Mouse (Mus musculus) neural tube, embryonic 12.5 days (tissue): ENCODE measurements at regions not wholly inside any gene's neighbourhood (a gene's known extent, or its start where the extent isn't known, plus 50 kb on each side); places are given as distances from the start of the nearest gene placed in this dataset.

Source experiments
- ATAC-seq: fragments of 200-750 bp; cut with Nextera tagmentation; 2 replicates; pipeline ENCODE4 v1.8.0; 2017; ENCODE audit warnings: low read depth, mild to moderate bottlenecking, moderate TSS enrichment, moderate library complexity; ENCODE audit not compliant: low FRiP score
- H3K27ac ChIP-seq: fragments of 300-500 bp; sonication (generic); 2 replicates; pipeline ENCODE4 v1.5.1; 2016
- H3K27me3 ChIP-seq: fragments of 300-500 bp; sonication (generic); replicated peaks from 2 replicates; pipeline ENCODE4 v1.6.1; 2016; ENCODE audit warnings: mild to moderate bottlenecking
- H3K36me3 ChIP-seq: fragments of 300-500 bp; sonication (generic); 2 replicates; pipeline ENCODE4 v1.6.1; 2016; ENCODE audit warnings: mild to moderate bottlenecking
- H3K4me1 ChIP-seq: fragments of 300-500 bp; sonication (generic); 2 replicates; pipeline ENCODE4 v1.6.1; 2016
- H3K4me2 ChIP-seq: fragments of 300-500 bp; sonication (generic); replicated peaks from 2 replicates; pipeline ENCODE4 v1.6.1; 2016; ENCODE audit warnings: mild to moderate bottlenecking
- H3K4me3 ChIP-seq: fragments of 300-500 bp; sonication (generic); 2 replicates; pipeline ENCODE4 v1.5.1; 2016
- H3K9ac ChIP-seq: fragments of 300-500 bp; sonication (generic); 2 replicates; pipeline ENCODE4 v1.6.1; 2016; ENCODE audit warnings: mild to moderate bottlenecking
- H3K9me3 ChIP-seq: fragments of 300-500 bp; sonication (generic); 2 replicates; pipeline ENCODE4 v1.6.1; 2016; ENCODE audit warnings: mild to moderate bottlenecking
- WGBS: fragments of 180-500 bp; shearing (Covaris S2); methylation state at CpG from one replicate; pipeline ENCODE4 v1.1.7; 2016; 5-methylcytosine and 5-hydroxymethylcytosine counted together

DNA sequence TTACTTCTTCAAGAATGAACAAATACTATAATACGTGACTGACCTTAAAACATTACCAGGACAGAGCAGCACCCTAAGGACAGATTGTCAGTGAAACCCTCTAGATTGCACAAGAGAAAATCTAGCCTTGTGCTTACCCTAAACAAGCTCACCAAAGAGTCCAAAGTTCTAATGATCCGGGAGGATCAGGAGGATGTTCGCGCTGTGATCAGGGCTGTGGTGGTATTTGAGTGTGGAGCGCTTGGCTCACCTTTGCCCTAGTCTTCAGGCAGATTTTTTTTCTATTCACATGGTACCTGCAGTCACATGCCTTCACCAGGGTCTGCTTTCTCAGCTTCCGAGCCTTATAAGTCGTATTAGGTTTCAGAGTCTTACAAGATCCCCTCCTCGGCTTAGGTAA lies 65.3 kb upstream of the Abcd3 start:
- Histone ChIP-seq H3K27ac (no peak overlapping the region), H3K9ac (no peak overlapping the region), H3K27me3 (no peaks in the 10 kb centered on the region), H3K36me3 (no peaks in the 10 kb centered on the region), H3K4me2 (no peak overlapping the region), H3K4me3 (no peak overlapping the region), H3K9me3 (no peaks in the 10 kb centered on the region), H3K4me1 (no peaks in the 10 kb centered on the region)
- 87% methylated on average over 8 of the region's 8 CpGs for WGBS
- ATAC-seq = no peak

- ATAC-seq = no peak
- Histone ChIP-seq H3K27ac (no peak overlapping the region), H3K4me3 (no peak overlapping the region), H3K4me1 (no peaks in the 10 kb centered on the region), H3K9ac (no peak overlapping the region), H3K27me3 (no peaks in the 10 kb centered on the region), H3K36me3 (no peaks in the 10 kb centered on the region), H3K4me2 (no peak overlapping the region), H3K9me3 (no peaks in the 10 kb centered on the region)
- WGBS = 83% methylated on average over 4 of the region's 4 CpGs
Observed at GRCm38 (mm10) chr3:121875072-121875471, 60.0 kb upstream of the Abcd3 start.

GRCm38 (mm10) chr3:121874576-121874975 lies 59.5 kb upstream of the Abcd3 start:
- Histone ChIP-seq H3K4me2 (no peak overlapping the region), H3K36me3 (no peaks in the 10 kb centered on the region), H3K9ac (no peak overlapping the region), H3K4me1 (no peaks in the 10 kb centered on the region), H3K4me3 (no peak overlapping the region), H3K9me3 (no peaks in the 10 kb centered on the region), H3K27ac (no peak overlapping the region), H3K27me3 (no peaks in the 10 kb centered on the region)
- ATAC-seq = no peak
- WGBS = 95% methylated on average over 1 of the region's 1 CpGs

DNA sequence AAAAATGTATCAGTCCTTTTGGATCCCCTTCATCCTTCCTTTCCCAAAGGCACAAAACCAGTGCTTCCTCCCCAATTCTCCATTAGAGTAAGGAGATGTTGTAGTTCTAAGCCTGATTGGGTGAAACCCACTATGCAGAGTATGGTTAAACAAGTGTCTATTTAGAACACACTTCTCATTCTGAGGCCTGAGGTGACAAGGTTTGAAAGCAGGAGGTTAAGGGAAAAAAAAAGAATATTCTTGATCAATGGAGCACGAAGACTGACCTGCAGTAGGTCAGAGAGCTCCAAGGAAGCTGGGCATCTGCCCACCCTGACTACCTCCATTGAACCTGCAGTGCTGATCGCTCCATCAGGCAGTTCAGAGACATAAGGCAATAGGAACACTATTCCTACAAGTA lies 58.5 kb upstream of the Abcd3 start:
- no peak overlapping the region for H3K4me2 ChIP-seq
- H3K4me3 ChIP-seq = no peak overlapping the region
- no peak overlapping the region for H3K9ac ChIP-seq
- H3K27ac ChIP-seq = no peak overlapping the region
- no peaks in the 10 kb centered on the region for H3K4me1 ChIP-seq
- no peak for ATAC-seq
- H3K27me3 ChIP-seq = no peaks in the 10 kb centered on the region
- H3K9me3 ChIP-seq = no peaks in the 10 kb centered on the region
- H3K36me3 ChIP-seq = no peaks in the 10 kb centered on the region
- 86% methylated on average over 2 of the region's 2 CpGs for WGBS

DNA sequence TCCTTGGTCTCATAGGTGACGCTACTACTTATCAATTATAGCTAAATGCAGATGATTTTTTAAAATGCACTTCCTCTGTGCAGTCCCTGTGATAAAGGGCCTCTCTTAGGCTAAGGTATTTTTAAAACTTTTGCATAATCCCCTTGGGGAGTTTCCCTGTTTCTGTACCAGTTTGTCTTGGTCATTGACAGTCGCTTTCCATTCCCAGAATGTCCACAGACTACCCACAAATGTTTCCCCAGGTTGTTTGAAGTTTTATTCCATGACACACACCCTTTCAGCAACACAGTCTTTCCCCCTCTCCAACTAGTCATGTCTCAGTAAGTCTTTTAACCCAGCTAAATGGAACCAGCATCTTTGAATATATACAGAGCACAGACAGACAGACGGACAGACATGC lies 57.6 kb upstream of the Abcd3 start:
- Histone ChIP-seq H3K27ac (no peak overlapping the region), H3K36me3 (no peaks in the 10 kb centered on the region), H3K9ac (no peak overlapping the region), H3K27me3 (no peaks in the 10 kb centered on the region), H3K4me2 (no peak overlapping the region), H3K4me1 (no peaks in the 10 kb centered on the region), H3K9me3 (no peaks in the 10 kb centered on the region), H3K4me3 (no peak overlapping the region)
- WGBS = 91% methylated on average over 3 of the region's 3 CpGs
- ATAC-seq = no peak

- Histone ChIP-seq H3K9me3 (no peaks in the 10 kb centered on the region), H3K4me2 (no peak overlapping the region), H3K27ac (no peak overlapping the region), H3K4me3 (no peak overlapping the region), H3K36me3 (no peaks in the 10 kb centered on the region), H3K9ac (no peak overlapping the region), H3K27me3 (no peaks in the 10 kb centered on the region), H3K4me1 (no peaks in the 10 kb centered on the region)
- 79% methylated on average over 4 of the region's 4 CpGs for WGBS
- ATAC-seq = no peak
Observed at GRCm38 (mm10) chr3:121871795-121872194, 56.7 kb upstream of the Abcd3 start.

GRCm38 (mm10) chr3:121870726-121871125 lies 55.6 kb upstream of the Abcd3 start:
- H3K9ac ChIP-seq = no peak overlapping the region
- H3K4me2 ChIP-seq = no peak overlapping the region
- no peaks in the 10 kb centered on the region for H3K4me1 ChIP-seq
- no peak overlapping the region for H3K27ac ChIP-seq
- H3K36me3 ChIP-seq = no peaks in the 10 kb centered on the region
- H3K4me3 ChIP-seq = no peak overlapping the region
- no peaks in the 10 kb centered on the region for H3K9me3 ChIP-seq
- WGBS = 84% methylated on average over 6 of the region's 6 CpGs
- no peak for ATAC-seq
- no peaks in the 10 kb centered on the region for H3K27me3 ChIP-seq

- no peaks in the 10 kb centered on the region for H3K9me3 ChIP-seq
- no peak overlapping the region for H3K27ac ChIP-seq
- H3K4me1 ChIP-seq = no peaks in the 10 kb centered on the region
- no peak overlapping the region for H3K4me2 ChIP-seq
- no peak overlapping the region for H3K9ac ChIP-seq
- no peak for ATAC-seq
- H3K4me3 ChIP-seq = no peak overlapping the region
- 74% methylated on average over 4 of the region's 4 CpGs for WGBS
- H3K36me3 ChIP-seq = no peaks in the 10 kb centered on the region
- H3K27me3 ChIP-seq = no peaks in the 10 kb centered on the region
Observed at GRCm38 (mm10) chr3:121869694-121870093, 54.6 kb upstream of the Abcd3 start.

GRCm38 (mm10) chr3:121867301-121867700 lies 52.2 kb upstream of the Abcd3 start:
- Histone ChIP-seq H3K4me3 (no peak overlapping the region), H3K27me3 (no peaks in the 10 kb centered on the region), H3K27ac (no peak overlapping the region), H3K36me3 (no peaks in the 10 kb centered on the region), H3K4me2 (no peak overlapping the region), H3K9me3 (no peaks in the 10 kb centered on the region), H3K4me1 (no peaks in the 10 kb centered on the region), H3K9ac (no peak overlapping the region)
- no peak for ATAC-seq
- WGBS = 74% methylated on average over 5 of the region's 5 CpGs

DNA sequence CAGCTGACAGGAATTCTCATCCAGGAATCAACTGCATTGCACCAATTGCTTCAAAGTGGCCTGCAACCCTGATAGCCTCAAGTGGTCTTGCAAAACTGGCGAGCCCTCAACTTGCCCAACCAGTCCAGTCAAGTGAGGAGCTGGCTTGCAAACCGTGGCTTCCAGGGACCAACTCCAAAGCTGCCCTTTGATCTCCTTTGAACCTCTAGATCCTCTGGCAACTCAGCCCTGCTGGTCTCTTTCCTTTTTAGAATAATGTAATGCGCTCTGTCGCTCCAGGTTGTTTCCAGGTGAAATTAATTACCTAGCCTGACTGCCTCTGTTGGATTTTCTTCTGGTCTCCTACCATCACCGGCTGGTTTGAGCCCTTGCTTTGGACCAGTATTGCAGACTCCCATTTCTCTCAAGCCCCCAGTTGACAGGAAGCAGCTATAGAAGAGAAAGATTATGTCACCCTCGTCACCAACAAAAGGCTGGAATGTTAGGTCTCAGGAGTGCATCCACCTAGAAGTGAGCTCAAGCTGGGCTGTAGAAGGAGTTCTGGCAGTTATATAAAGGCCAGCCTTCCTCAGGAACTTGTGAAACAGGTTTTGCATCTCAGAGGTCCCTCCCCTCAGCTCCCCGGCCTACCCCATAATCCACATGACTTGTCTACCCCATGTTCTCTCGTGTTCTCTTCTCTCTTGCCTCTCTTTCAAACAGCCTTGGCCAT lies 49.8 kb upstream of the Abcd3 start:
- H3K9me3 ChIP-seq = no peaks in the 10 kb centered on the region
- no peaks in the 10 kb centered on the region for H3K36me3 ChIP-seq
- H3K27me3 ChIP-seq = no peaks in the 10 kb centered on the region
- no peak for ATAC-seq
- H3K9ac ChIP-seq = no peak overlapping the region
- no peaks in the 10 kb centered on the region for H3K4me1 ChIP-seq
- no peak overlapping the region for H3K4me3 ChIP-seq
- WGBS = 56% methylated on average over 8 of the region's 8 CpGs
- no peak overlapping the region for H3K4me2 ChIP-seq
- H3K27ac ChIP-seq = no peak overlapping the region
